Mouse (Mus musculus) heart, embryonic 16.5 days (tissue): ENCODE results near the gene Knop1. TPM values are rescaled to one million over a fixed set of nuclear protein-coding genes. Genes with fewer than 3 reads are reported as not detected.

Experiments used
- ATAC-seq: fragments of 200-750 bp; cut with Nextera tagmentation; replicated peaks from 2 replicates; pipeline ENCODE4 v1.8.0; 2017; ENCODE audit warnings: moderate number of reproducible peaks; ENCODE audit not compliant: insufficient read depth, low FRiP score; ENCODE audit errors: extremely low read depth
- H3K27ac ChIP-seq: fragments of 300-500 bp; sonication (generic); 2 replicates; pipeline ENCODE4 v1.5.1; 2014; ENCODE audit warnings: mild to moderate bottlenecking, low read length, control low read depth, moderate library complexity
- H3K27me3 ChIP-seq: fragments of 300-500 bp; sonication (generic); 2 replicates; pipeline ENCODE4 v1.6.1; 2014; ENCODE audit warnings: low read length, mixed read lengths; ENCODE audit not compliant: control insufficient read depth, insufficient read depth
- H3K36me3 ChIP-seq: fragments of 300-500 bp; sonication (generic); 2 replicates; pipeline ENCODE4 v1.6.1; 2014; ENCODE audit not compliant: control insufficient read depth, insufficient read depth
- H3K4me1 ChIP-seq: fragments of 300-500 bp; sonication (generic); 2 replicates; pipeline ENCODE4 v1.6.1; 2014; ENCODE audit warnings: low read length, mixed read lengths; ENCODE audit not compliant: control insufficient read depth, insufficient read depth
- H3K4me2 ChIP-seq: fragments of 300-500 bp; sonication (generic); 2 replicates; pipeline ENCODE4 v1.6.1; 2014; ENCODE audit warnings: low read depth, mild to moderate bottlenecking, control low read depth, low read length
- H3K4me3 ChIP-seq: fragments of 300-500 bp; sonication (generic); 2 replicates; pipeline ENCODE4 v1.5.1; 2014; ENCODE audit warnings: mild to moderate bottlenecking, control low read depth, low read length
- H3K9ac ChIP-seq: fragments of 300-500 bp; sonication (generic); 2 replicates; pipeline ENCODE4 v1.6.1; 2014; ENCODE audit warnings: low read length, control low read depth
- H3K9me3 ChIP-seq: fragments of 300-500 bp; sonication (generic); replicated peaks from 2 replicates; pipeline ENCODE4 v1.6.1; 2016; ENCODE audit warnings: low read length; ENCODE audit not compliant: control insufficient read depth
- WGBS: fragments of 180-500 bp; shearing (Covaris S2); extraction: QIAGEN DNeasy Blood & Tissue Kit; methylation state at CpG from one replicate; pipeline ENCODE4 v1.1.7; 2014; 5-methylcytosine and 5-hydroxymethylcytosine counted together
- polyA plus RNA-seq: library from polyadenylated mRNA; unstranded; fragments of >200 nt; fragmentation: Nextera tagmentation; extraction: Ambion mirVana; gene quantifications from 2 replicates; pipeline ENCODE4 v1.2.1, GENCODE M21; 2015

Knop1 gene
- polyA plus RNA-seq, 1 experiment from 2014 or later, result 42.8 TPM

DNA sequence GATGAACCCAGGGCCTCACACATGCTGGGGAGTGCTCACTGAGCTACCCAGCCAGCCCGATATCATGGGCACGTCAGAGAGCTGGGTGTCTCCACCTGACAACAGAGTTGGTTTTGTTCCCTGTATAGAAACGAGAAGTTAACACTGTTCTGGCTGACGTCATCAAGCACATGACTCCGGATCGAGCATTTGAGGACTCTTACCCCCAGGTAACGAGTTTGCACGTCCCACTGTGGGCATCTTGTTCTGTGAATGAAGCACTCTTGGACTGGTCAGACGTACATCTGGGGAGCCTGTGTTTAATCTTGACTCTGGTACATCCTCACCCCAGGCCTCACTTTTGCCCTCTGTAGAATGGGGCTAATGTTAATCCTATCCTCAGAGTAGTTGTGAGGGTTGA is 59.2 kb downstream of the Knop1 start:
- H3K4me3 ChIP-seq, result no peak overlapping the region
- H3K4me1 ChIP-seq, result no peaks in the 10 kb centered on the region
- H3K9ac ChIP-seq, result no peak overlapping the region
- no peak overlapping the region for H3K27ac ChIP-seq
- H3K27me3 ChIP-seq, result no peaks in the 10 kb centered on the region
- 86% methylated on average over 9 of the region's 9 CpGs for WGBS
- H3K9me3 ChIP-seq, result no peaks in the 10 kb centered on the region
- no peak overlapping the region for H3K4me2 ChIP-seq
- no peak for ATAC-seq
- peaks cover 17% of the 10 kb centered on the region for H3K36me3 ChIP-seq

DNA sequence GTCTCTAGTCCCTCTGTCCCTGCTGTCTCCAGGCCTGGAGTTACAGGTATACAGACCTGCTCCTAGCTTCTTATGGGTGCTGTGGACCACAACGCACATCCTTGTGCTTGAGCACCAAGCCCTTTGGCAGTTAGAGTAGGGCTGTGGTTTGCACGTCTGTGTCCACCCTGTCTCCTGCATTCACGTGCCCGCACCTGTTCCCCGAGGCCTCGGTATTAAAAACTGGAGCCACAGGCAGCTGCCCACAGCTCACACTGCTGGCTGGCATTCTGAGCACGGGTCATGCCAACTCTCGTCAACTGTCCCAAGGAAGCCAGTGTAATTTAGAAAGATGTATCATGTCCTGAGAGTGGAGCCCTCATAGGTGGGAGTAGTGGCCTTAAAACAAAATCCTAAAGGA is 60.3 kb downstream of the Knop1 start:
- H3K4me2 ChIP-seq, result no peak overlapping the region
- H3K9me3 ChIP-seq, result no peaks in the 10 kb centered on the region
- no peak for ATAC-seq
- peaks cover 11% of the 10 kb centered on the region for H3K36me3 ChIP-seq
- no peaks in the 10 kb centered on the region for H3K27me3 ChIP-seq
- no peaks in the 10 kb centered on the region for H3K4me1 ChIP-seq
- no peak overlapping the region for H3K9ac ChIP-seq
- H3K4me3 ChIP-seq, result no peak overlapping the region
- no peak overlapping the region for H3K27ac ChIP-seq
- 92% methylated on average over 8 of the region's 8 CpGs for WGBS

DNA sequence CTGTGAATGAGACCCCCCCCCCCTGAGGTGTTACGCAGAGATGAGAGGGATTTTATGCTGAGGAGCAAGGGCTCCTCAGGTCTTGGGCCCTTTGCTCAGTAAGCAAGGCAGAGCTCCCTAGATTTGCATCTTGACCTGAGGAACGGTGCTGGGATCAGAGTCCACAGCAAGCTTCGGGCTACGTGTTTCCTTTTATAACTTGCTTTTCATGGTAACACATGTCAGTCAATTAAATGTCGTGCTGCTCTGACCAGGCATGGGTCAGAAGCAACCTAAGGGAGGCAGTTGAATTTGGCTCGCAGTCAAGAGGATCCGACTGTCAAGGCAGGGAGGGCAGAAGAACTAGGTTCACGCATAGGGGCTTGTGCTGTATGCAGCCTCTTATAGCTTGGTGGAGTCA is 62.2 kb downstream of the Knop1 start:
- 74% methylated on average over 8 of the region's 8 CpGs for WGBS
- peaks cover 8% of the 10 kb centered on the region for H3K36me3 ChIP-seq

More for the DNA sequence above, 62.2 kb downstream of the Knop1 start:
- no peak for ATAC-seq
- Histone ChIP-seq H3K27me3 (no peaks in the 10 kb centered on the region), H3K9ac (no peak overlapping the region), H3K27ac (no peak overlapping the region), H3K4me2 (no peak overlapping the region), H3K4me3 (no peak overlapping the region), H3K9me3 (no peaks in the 10 kb centered on the region), H3K4me1 (no peaks in the 10 kb centered on the region)

Other genes with a start within 250 kb of the Knop1 start
- gene Gde1, start 150.5 kb downstream of the Knop1 start, polyA plus RNA-seq, result 86.3 and 86.5 TPM in 2 replicates
- gene Ccp110, start 143.7 kb downstream of the Knop1 start, polyA plus RNA-seq, result 7.4 and 8.5 TPM in 2 replicates
- gene Vps35l, start 116.0 kb downstream of the Knop1 start, polyA plus RNA-seq, result 48.8 and 49.4 TPM in 2 replicates
- gene Iqck, start 502 bp downstream of the Knop1 start, polyA plus RNA-seq, result 1.0 and 1.1 TPM in 2 replicates
- 5.3 and 5.8 TPM in 2 replicates for gene Gprc5b, start 139.0 kb upstream of the Knop1 start, polyA plus RNA-seq